Mouse (Mus musculus): ENCODE measurements around the gene Ifit1bl1. TPM values are rescaled to one million over a fixed set of nuclear protein-coding genes. Genes with fewer than 3 reads are reported as not detected.

Gene Ifit1bl1
- polyA plus RNA-seq, 1 experiment from 2014 or later, result 0.37 TPM

DNA sequence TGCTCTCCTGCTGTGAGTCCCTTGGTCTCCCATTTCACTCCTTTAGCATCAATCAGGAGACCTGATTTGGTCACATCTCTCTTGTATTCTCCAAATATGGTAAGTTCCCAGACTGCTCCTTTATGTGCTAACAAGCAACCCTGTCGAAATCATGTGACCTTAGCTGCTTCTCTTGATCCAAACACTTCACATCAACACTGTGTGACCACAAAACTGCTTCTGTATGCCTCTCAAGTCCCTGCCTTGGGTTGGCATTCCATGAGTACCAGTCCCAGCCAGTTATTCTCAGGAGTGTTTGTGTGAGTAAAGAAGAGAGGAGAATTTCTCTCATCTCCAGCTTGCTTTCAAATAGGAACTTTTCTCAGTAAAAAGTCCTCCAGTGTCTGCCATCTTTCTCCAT, 24.6 kb downstream of the Ifit1bl1 start:
- Histone ChIP-seq H3K27me3 (ENCODE audit: control insufficient read depth, insufficient read depth, low read length) (no peaks in the 10 kb centered on the region), H3K4me2 (ENCODE audit: low read depth, low read length) (no peak overlapping the region), H3K36me3 (ENCODE audit: control insufficient read depth, insufficient read depth, low read length) (no peaks in the 10 kb centered on the region), H3K4me3 (replicated peaks; ENCODE audit: low read length) (no peak overlapping the region), H3K4me1 (ENCODE audit: control insufficient read depth, insufficient read depth, low read length) (no peaks in the 10 kb centered on the region), H3K9ac (ENCODE audit: low read length) (no peak overlapping the region), H3K27ac (ENCODE audit: low read length) (no peak overlapping the region), H3K9me3 (replicated peaks; ENCODE audit: control insufficient read depth, low read length) (no peaks in the 10 kb centered on the region)
- no peak for ATAC-seq (ENCODE audit: insufficient read depth, low FRiP score)
- 71% methylated on average over 1 of the region's 1 CpGs for whole genome bisulfite sequencing

DNA sequence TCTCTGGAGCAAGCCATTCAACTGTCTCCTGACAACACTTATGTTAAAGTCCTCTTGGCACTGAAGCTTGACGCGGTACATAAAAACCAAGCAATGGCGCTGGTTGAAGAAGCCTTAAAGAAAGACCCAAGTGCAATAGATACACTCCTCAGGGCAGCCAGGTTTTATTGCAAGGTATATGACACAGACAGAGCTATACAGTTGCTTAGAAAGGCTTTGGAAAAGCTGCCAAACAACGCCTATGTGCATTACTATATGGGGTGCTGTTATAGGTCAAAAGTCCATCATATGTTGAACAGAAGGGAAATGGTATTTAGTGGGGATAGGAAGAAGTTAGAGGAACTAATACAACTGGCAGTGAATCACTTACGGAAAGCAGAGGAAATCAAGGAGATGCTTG, 28.1 kb downstream of the Ifit1bl1 start:
- Histone ChIP-seq H3K27me3 (ENCODE audit: control insufficient read depth, insufficient read depth, low read length) (no peaks in the 10 kb centered on the region), H3K4me1 (ENCODE audit: control insufficient read depth, insufficient read depth, low read length) (no peaks in the 10 kb centered on the region), H3K9ac (ENCODE audit: low read length) (no peak overlapping the region), H3K36me3 (ENCODE audit: control insufficient read depth, insufficient read depth, low read length) (no peaks in the 10 kb centered on the region), H3K4me2 (ENCODE audit: low read depth, low read length) (no peak overlapping the region), H3K4me3 (replicated peaks; ENCODE audit: low read length) (no peak overlapping the region), H3K27ac (ENCODE audit: low read length) (no peak overlapping the region), H3K9me3 (replicated peaks; ENCODE audit: control insufficient read depth, low read length) (no peaks in the 10 kb centered on the region)
- ATAC-seq (ENCODE audit: insufficient read depth, low FRiP score), result no peak
- WGBS, result 93% methylated on average over 5 of the region's 5 CpGs

DNA sequence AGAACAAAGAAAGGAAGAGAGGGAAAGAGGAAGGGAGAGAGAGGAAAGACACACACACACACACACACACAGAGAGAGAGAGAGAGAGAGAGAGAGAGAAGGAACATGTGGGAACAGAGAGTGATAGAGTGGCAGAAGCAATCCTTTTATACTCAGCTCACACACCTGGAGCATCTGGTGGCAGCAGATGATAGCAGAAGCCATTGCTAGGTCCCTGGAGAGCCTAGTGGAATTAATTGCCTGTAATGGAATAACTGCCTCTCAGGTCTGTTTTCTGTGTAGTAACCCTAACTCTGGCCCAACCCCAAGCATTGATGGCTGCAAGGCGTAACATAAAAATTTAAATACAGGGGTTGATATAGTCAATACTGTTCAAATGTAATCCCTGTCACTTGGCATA, 30.7 kb downstream of the Ifit1bl1 start:
- Histone ChIP-seq H3K9me3 (replicated peaks; ENCODE audit: control insufficient read depth, low read length) (no peaks in the 10 kb centered on the region), H3K27ac (ENCODE audit: low read length) (no peak overlapping the region), H3K4me3 (replicated peaks; ENCODE audit: low read length) (no peak overlapping the region), H3K27me3 (ENCODE audit: control insufficient read depth, insufficient read depth, low read length) (no peaks in the 10 kb centered on the region), H3K4me1 (ENCODE audit: control insufficient read depth, insufficient read depth, low read length) (no peaks in the 10 kb centered on the region), H3K4me2 (ENCODE audit: low read depth, low read length) (no peak overlapping the region), H3K9ac (ENCODE audit: low read length) (no peak overlapping the region), H3K36me3 (ENCODE audit: control insufficient read depth, insufficient read depth, low read length) (no peaks in the 10 kb centered on the region)
- no peak for ATAC-seq (ENCODE audit: insufficient read depth, low FRiP score)
- 84% methylated on average over 1 of the region's 1 CpGs for WGBS

DNA sequence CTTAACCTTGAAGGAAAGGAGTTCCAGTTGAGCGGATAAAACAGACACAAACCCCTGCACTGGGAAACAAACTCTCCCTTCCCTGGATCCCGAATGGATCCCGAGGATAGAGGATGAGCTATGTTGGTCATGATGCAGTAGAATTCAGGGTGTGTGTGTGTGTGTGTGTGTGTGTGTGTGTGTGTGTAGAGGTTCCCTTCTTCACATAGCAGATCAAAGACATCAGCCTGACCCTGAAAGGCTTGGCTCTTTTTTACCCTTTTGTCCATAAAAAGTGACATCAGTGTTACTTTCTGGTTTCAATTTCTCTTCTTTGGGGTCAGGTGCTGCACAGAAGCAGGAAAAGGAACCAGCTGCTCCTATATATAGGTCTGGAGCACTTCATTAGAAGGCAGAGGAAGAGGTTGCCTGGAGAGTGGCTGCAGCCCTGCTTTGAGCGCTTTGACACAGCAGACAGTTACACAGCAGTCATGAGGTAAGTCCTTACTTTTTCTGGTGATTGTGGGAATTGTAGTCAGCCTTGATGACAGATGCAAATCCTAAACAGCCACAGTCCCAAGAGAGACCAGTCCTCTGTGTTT, 31.8 kb downstream of the Ifit1bl1 start:
- no peak overlapping the region for H3K4me3 ChIP-seq (replicated peaks; ENCODE audit: low read length)
- H3K4me1 ChIP-seq (ENCODE audit: control insufficient read depth, insufficient read depth, low read length), result no peaks in the 10 kb centered on the region
- ATAC-seq (ENCODE audit: insufficient read depth, low FRiP score), result no peak
- WGBS, result 61% methylated on average over 4 of the region's 4 CpGs
- H3K9me3 ChIP-seq (replicated peaks; ENCODE audit: control insufficient read depth, low read length), result no peaks in the 10 kb centered on the region
- H3K4me2 ChIP-seq (ENCODE audit: low read depth, low read length), result no peak overlapping the region
- H3K9ac ChIP-seq (ENCODE audit: low read length), result no peak overlapping the region
- no peak overlapping the region for H3K27ac ChIP-seq (ENCODE audit: low read length)
- no peaks in the 10 kb centered on the region for H3K27me3 ChIP-seq (ENCODE audit: control insufficient read depth, insufficient read depth, low read length)
- no peaks in the 10 kb centered on the region for H3K36me3 ChIP-seq (ENCODE audit: control insufficient read depth, insufficient read depth, low read length)

DNA sequence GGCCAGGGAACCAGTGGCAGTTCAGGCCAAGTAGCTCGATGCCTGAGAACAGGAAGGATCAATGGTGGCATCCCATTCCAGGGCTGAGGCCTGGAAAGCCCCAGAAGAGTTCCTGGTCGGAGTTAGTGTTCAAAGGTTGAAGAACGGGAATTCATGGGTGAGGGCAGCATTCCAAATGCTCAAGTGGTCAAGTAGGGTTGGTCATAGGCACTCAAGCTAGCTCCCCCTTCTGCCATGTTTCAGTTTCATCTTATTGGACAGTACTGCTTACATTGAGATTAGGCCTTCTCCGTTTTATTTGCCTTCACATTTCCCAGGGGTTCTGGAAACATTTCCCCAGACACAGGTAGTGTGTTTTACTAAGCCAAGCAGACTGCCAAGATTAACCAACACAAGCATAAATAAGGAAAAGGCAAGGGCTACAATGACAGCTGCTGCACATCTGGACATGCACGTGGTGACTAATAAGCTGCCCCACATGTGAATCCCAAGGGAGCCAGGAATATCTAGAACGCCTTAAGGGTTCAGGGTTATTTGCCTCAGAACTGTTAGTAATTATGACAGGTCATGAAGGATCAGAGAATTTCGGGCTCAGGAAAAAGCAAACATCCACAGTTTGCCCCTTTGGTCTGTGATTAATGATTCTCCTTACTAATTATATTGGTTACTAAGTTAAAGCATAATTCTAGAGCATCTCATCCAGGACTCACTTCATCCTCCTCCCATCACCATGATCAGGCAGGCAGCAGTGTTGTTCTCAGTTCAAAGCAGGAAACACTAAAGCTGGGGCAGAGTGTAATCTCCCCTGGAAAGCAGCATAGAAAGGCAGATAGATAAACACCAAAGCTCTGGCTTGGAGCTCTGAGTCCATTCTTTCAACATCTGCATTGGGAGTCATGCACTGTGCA, 32.5 kb downstream of the Ifit1bl1 start:
- H3K4me1 ChIP-seq (ENCODE audit: control insufficient read depth, insufficient read depth, low read length), result no peaks in the 10 kb centered on the region
- no peaks in the 10 kb centered on the region for H3K36me3 ChIP-seq (ENCODE audit: control insufficient read depth, insufficient read depth, low read length)
- no peak overlapping the region for H3K27ac ChIP-seq (ENCODE audit: low read length)
- H3K27me3 ChIP-seq (ENCODE audit: control insufficient read depth, insufficient read depth, low read length), result no peaks in the 10 kb centered on the region
- WGBS, result 54% methylated on average over 7 of the region's 7 CpGs
- no peak overlapping the region for H3K9ac ChIP-seq (ENCODE audit: low read length)
- H3K9me3 ChIP-seq (replicated peaks; ENCODE audit: control insufficient read depth, low read length), result no peaks in the 10 kb centered on the region
- H3K4me3 ChIP-seq (replicated peaks; ENCODE audit: low read length), result no peak overlapping the region
- no peak for ATAC-seq (ENCODE audit: insufficient read depth, low FRiP score)
- H3K4me2 ChIP-seq (ENCODE audit: low read depth, low read length), result no peak overlapping the region

DNA sequence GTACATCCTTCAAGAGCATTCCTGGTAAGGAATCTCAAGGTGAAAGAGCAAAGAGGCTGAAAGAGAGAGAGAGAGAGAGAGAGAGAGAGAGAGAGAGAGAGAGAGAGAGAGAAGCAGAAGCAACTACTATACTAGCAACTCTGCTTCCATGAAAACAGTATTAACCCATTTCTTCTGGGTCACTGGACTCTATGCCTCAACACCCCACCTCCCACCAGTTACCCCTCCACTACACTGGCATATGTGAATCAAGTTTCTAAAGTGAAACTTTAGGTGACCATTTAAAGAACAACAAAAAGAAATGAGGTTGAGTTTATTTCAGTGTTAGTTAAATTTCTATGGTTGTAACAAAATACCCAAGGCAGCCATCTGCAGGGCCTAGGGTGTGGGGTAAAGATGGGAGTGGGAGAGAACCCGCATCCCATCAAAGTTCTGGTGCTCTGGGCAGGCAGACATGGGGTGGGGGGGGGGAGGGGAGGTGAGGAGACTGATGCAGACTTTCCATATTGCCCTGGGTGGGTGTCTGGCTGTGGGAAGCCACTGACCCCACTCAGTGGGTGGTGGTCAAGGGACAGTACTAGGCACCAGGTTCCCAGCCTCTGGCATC, 35.5 kb downstream of the Ifit1bl1 start:
- H3K9me3 ChIP-seq (replicated peaks; ENCODE audit: control insufficient read depth, low read length), result no peaks in the 10 kb centered on the region

DNA sequence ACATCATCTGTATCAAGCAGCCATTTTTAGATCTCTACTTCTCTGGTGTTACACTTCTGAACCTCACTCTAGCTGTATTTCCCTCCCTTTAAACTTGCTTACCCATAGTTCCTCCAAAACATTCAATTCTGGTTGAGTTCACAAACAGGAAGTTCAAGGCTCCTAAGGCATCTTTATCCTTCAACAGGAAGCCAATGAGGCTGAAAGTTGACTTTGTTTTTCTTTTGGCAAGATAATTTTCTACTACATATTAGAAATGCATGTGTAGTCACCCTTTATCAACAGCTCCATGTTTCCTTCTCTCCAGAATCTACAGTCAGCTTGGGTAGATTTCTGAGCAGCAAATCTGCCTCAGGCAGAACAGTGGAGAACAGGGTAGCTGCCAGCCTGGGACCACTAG, 39.2 kb downstream of the Ifit1bl1 start:
- Histone ChIP-seq H3K9me3 (replicated peaks; ENCODE audit: control insufficient read depth, low read length) (no peaks in the 10 kb centered on the region), H3K9ac (ENCODE audit: low read length) (no peak overlapping the region), H3K4me2 (ENCODE audit: low read depth, low read length) (no peak overlapping the region), H3K27ac (ENCODE audit: low read length) (no peak overlapping the region), H3K4me3 (replicated peaks; ENCODE audit: low read length) (no peak overlapping the region), H3K27me3 (ENCODE audit: control insufficient read depth, insufficient read depth, low read length) (no peaks in the 10 kb centered on the region), H3K4me1 (ENCODE audit: control insufficient read depth, insufficient read depth, low read length) (no peaks in the 10 kb centered on the region), H3K36me3 (ENCODE audit: control insufficient read depth, insufficient read depth, low read length) (no peaks in the 10 kb centered on the region)
- no peak for ATAC-seq (ENCODE audit: insufficient read depth, low FRiP score)

More for the DNA sequence above, 35.5 kb downstream of the Ifit1bl1 start:
- Histone ChIP-seq H3K4me2 (ENCODE audit: low read depth, low read length) (no peak overlapping the region), H3K4me3 (replicated peaks; ENCODE audit: low read length) (no peak overlapping the region), H3K27ac (ENCODE audit: low read length) (no peak overlapping the region), H3K36me3 (ENCODE audit: control insufficient read depth, insufficient read depth, low read length) (no peaks in the 10 kb centered on the region), H3K9ac (ENCODE audit: low read length) (no peak overlapping the region), H3K4me1 (ENCODE audit: control insufficient read depth, insufficient read depth, low read length) (no peaks in the 10 kb centered on the region), H3K27me3 (ENCODE audit: control insufficient read depth, insufficient read depth, low read length) (no peaks in the 10 kb centered on the region)
- ATAC-seq (ENCODE audit: insufficient read depth, low FRiP score), result no peak
- 84% methylated on average over 1 of the region's 1 CpGs for WGBS

DNA sequence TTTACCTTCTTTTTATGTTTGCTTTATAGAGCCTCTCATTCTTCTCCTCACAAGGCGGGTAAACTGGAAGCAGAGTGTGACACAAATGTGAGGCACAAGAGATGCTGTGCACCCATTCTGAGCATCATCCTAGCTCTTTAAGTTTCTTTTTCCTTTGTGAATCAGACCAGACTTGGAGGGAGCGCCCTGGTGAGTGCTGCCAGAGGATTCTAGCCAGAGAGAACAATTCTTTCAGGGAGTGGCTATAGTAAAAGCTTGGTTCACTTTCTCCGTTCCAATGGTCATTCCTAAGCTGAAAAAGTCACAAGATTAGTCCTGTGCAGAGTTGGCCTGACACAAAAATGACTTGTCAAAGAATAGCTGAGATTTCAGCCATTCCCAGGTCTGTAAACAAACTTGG, 45.1 kb downstream of the Ifit1bl1 start:
- WGBS, result 66% methylated on average over 3 of the region's 3 CpGs
- Histone ChIP-seq H3K4me3 (replicated peaks; ENCODE audit: low read length) (no peak overlapping the region), H3K27ac (ENCODE audit: low read length) (no peak overlapping the region), H3K4me2 (ENCODE audit: low read depth, low read length) (no peak overlapping the region), H3K9ac (ENCODE audit: low read length) (no peak overlapping the region), H3K4me1 (ENCODE audit: control insufficient read depth, insufficient read depth, low read length) (peaks cover 7% of the 10 kb centered on the region), H3K9me3 (replicated peaks; ENCODE audit: control insufficient read depth, low read length) (0 out of 2 replicates have a peak, but pooled peaks cover 6% of the 10 kb centered on the region), H3K27me3 (ENCODE audit: control insufficient read depth, insufficient read depth, low read length) (no peaks in the 10 kb centered on the region), H3K36me3 (ENCODE audit: control insufficient read depth, insufficient read depth, low read length) (no peaks in the 10 kb centered on the region)
- no peak for ATAC-seq (ENCODE audit: insufficient read depth, low FRiP score)

DNA sequence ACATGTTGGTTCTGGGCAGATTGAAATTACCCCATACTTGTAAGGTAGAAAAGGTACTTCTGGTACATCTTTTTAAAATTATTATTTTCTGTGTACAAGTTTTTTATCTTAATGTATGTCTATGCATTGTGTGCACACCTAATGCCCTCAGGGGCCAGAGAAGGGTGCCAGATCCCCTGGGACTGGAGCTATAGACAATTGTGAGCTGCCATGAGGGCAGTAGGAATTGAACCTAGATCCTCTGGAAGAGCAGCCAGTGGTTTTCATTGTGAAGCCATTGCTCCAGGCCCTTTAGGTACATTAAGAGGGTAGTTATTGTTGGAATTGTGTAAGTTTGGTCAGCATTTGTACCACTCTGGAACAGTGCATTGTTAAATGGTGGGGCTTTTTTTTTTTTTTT, 47.7 kb downstream of the Ifit1bl1 start:
- Histone ChIP-seq H3K4me3 (replicated peaks; ENCODE audit: low read length) (no peak overlapping the region), H3K4me1 (ENCODE audit: control insufficient read depth, insufficient read depth, low read length) (peaks cover 8% of the 10 kb centered on the region), H3K4me2 (ENCODE audit: low read depth, low read length) (no peak overlapping the region), H3K9ac (ENCODE audit: low read length) (no peak overlapping the region), H3K9me3 (replicated peaks; ENCODE audit: control insufficient read depth, low read length) (0 out of 2 replicates have a peak, but pooled peaks cover 6% of the 10 kb centered on the region), H3K27me3 (ENCODE audit: control insufficient read depth, insufficient read depth, low read length) (no peaks in the 10 kb centered on the region), H3K36me3 (ENCODE audit: control insufficient read depth, insufficient read depth, low read length) (no peaks in the 10 kb centered on the region), H3K27ac (ENCODE audit: low read length) (no peak overlapping the region)
- no peak for ATAC-seq (ENCODE audit: insufficient read depth, low FRiP score)
